Mouse (Mus musculus) intestine, postnatal 0 days (tissue): ENCODE measurements around the gene Tmem131. TPM values are rescaled to one million over a fixed set of nuclear protein-coding genes. Genes with fewer than 3 reads are reported as not detected.

Source experiments
- ATAC-seq: fragments of 200-750 bp; cut with Nextera tagmentation; 2 replicates; pipeline ENCODE4 v1.8.0; 2017; ENCODE audit warnings: mild to moderate bottlenecking, moderate TSS enrichment, moderate library complexity
- H3K27ac ChIP-seq: fragments of 300-500 bp; sonication (generic); 2 replicates; pipeline ENCODE4 v1.5.1; 2014; ENCODE audit warnings: mild to moderate bottlenecking, low read depth, low read length, moderate library complexity
- H3K27me3 ChIP-seq: fragments of 300-500 bp; sonication (generic); replicated peaks from 2 replicates; pipeline ENCODE4 v1.6.1; 2014; ENCODE audit warnings: low read length, mixed read lengths; ENCODE audit not compliant: control insufficient read depth, insufficient read depth
- H3K36me3 ChIP-seq: fragments of 300-500 bp; sonication (generic); 2 replicates; pipeline ENCODE4 v1.6.1; 2014; ENCODE audit warnings: mild to moderate bottlenecking, moderate library complexity; ENCODE audit not compliant: control insufficient read depth, insufficient read depth
- H3K4me1 ChIP-seq: fragments of 300-500 bp; sonication (generic); replicated peaks from 2 replicates; pipeline ENCODE4 v1.6.1; 2014; ENCODE audit warnings: antibody characterized with exemption, low read length, mixed read lengths; ENCODE audit not compliant: control insufficient read depth, insufficient read depth
- H3K4me2 ChIP-seq: fragments of 300-500 bp; sonication (generic); replicated peaks from 2 replicates; pipeline ENCODE4 v1.6.1; 2014; ENCODE audit warnings: low read depth, mild to moderate bottlenecking, moderate library complexity
- H3K4me3 ChIP-seq: fragments of 300-500 bp; sonication (generic); 2 replicates; pipeline ENCODE4 v1.5.1; 2014; ENCODE audit warnings: low read depth, low read length
- H3K9ac ChIP-seq: fragments of 300-500 bp; sonication (generic); 2 replicates; pipeline ENCODE4 v1.6.1; 2014; ENCODE audit warnings: mild to moderate bottlenecking, low read depth, low read length
- H3K9me3 ChIP-seq: fragments of 300-500 bp; sonication (generic); 2 replicates; pipeline ENCODE4 v1.6.1; 2016; ENCODE audit warnings: mixed run types; ENCODE audit not compliant: control insufficient read depth
- CTCF ChIP-seq: sonication (generic); IDR thresholded peaks from 2 replicates; pipeline ENCODE4 v1.5.1; 2016; ENCODE audit warnings: low read depth, mild to moderate bottlenecking, control low read depth, antibody characterized with exemption, moderate library complexity
- WGBS: fragments of 180-500 bp; shearing (Covaris S2); extraction: QIAGEN DNeasy Blood & Tissue Kit; methylation state at CpG from one replicate; pipeline ENCODE4 v1.1.7; 2014; 5-methylcytosine and 5-hydroxymethylcytosine counted together
- polyA plus RNA-seq: library from polyadenylated mRNA; unstranded; fragments of >200 nt; fragmentation: Nextera tagmentation; extraction: Ambion mirVana; gene quantifications from 2 replicates; pipeline ENCODE4 v1.2.1, GENCODE M21; 2015

Gene Tmem131
- polyA plus RNA-seq, 1 experiment from 2014 or later = 10.6 TPM

- Histone ChIP-seq H3K36me3 (no peaks in the 10 kb centered on the region; the same call in 1 of the 2 replicates), H3K9me3 (no peaks in the 10 kb centered on the region), H3K4me3 (no peak overlapping the region), H3K9ac (no peak overlapping the region), H3K27ac (no peak overlapping the region), H3K27me3 (no peaks in the 10 kb centered on the region), H3K4me1 (no peaks in the 10 kb centered on the region; the same call in 1 of the 2 replicates), H3K4me2 (no peak overlapping the region)
- WGBS = 17% methylated on average over 1 of the region's 1 CpGs
- ATAC-seq = no peak
- TF ChIP-seq CTCF = no peak
These were observed 82.6 kb downstream of the Tmem131 start for GRCm38 (mm10) chr1:36860876-36861275.

DNA sequence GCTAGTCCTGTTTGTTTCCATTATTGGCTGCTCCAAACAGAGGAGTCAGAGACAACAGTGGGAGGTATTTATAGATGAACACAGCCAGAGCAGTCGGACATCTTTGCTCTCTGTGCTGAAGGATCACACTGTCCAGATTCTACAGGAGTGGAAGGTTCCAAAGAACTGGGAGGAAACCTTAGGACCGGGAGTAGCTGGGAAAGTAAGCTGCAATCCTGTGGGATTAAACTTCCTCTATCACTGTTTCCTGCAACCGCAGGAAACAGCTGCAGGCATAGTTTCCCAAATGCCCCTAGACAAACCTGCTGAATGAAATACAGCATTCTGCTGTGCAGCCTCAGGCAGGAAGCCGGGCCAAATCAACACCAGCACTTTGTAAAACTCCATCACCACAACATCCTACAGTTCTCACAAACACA, 83.0 kb downstream of the Tmem131 start:
- Histone ChIP-seq H3K4me2 (no peak overlapping the region), H3K9ac (no peak overlapping the region), H3K27ac (no peak overlapping the region), H3K27me3 (no peaks in the 10 kb centered on the region), H3K4me1 (no peaks in the 10 kb centered on the region; the same call in 1 of the 2 replicates), H3K4me3 (no peak overlapping the region), H3K9me3 (no peaks in the 10 kb centered on the region), H3K36me3 (no peaks in the 10 kb centered on the region; the same call in 1 of the 2 replicates)
- WGBS = 48% methylated on average over 4 of the region's 4 CpGs
- ATAC-seq = no peak
- TF ChIP-seq CTCF = no peak

GRCm38 (mm10) chr1:36857081-36857480, 86.4 kb downstream of the Tmem131 start:
- Histone ChIP-seq H3K36me3 (no peaks in the 10 kb centered on the region; the same call in 1 of the 2 replicates), H3K27me3 (no peaks in the 10 kb centered on the region), H3K27ac (0 out of 2 replicates have a peak overlapping the region, but pooled peaks have one; percentile 21), H3K4me1 (no peaks in the 10 kb centered on the region; the same call in 1 of the 2 replicates), H3K9me3 (no peaks in the 10 kb centered on the region), H3K4me2 (no peak overlapping the region), H3K4me3 (no peak overlapping the region), H3K9ac (no peak overlapping the region)
- ATAC-seq = no peak
- no peak for TF ChIP-seq CTCF
- WGBS = 86% methylated on average over 6 of the region's 6 CpGs

- TF ChIP-seq CTCF = no peak
- no peak for ATAC-seq
- H3K4me2 ChIP-seq = no peak overlapping the region
- no peak overlapping the region for H3K9ac ChIP-seq
- H3K4me3 ChIP-seq = no peak overlapping the region
- H3K9me3 ChIP-seq = no peaks in the 10 kb centered on the region
- no peaks in the 10 kb centered on the region for H3K36me3 ChIP-seq
- H3K27ac ChIP-seq = no peak overlapping the region; the same call in 1 of the 2 replicates
- 82% methylated on average over 10 of the region's 10 CpGs for WGBS
- no peaks in the 10 kb centered on the region for H3K27me3 ChIP-seq
- H3K4me1 ChIP-seq = no peaks in the 10 kb centered on the region
These were observed 89.2 kb downstream of the Tmem131 start for GRCm38 (mm10) chr1:36854198-36854765.

DNA sequence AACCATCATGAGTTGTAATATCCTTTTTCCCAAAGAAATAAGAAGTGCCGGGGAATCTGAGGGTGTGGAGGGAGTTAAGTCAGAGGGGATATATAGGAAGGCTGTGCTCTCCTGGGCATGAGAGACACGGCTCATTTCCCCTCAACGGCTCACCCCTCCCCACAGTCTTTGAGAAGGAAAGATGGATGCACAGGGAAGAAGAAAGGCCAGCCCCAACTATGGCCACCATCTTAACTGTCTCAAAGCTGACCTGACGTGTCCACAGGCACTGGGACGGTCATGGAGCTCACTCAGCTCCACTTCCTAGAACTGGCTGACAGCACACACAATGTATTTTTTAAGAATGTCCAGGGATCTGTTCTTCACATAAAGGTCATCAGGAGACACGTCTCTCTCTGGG, 91.4 kb downstream of the Tmem131 start:
- Histone ChIP-seq H3K9me3 (no peaks in the 10 kb centered on the region), H3K27ac (no peak overlapping the region), H3K36me3 (no peaks in the 10 kb centered on the region), H3K4me3 (no peak overlapping the region), H3K4me1 (no peaks in the 10 kb centered on the region), H3K27me3 (no peaks in the 10 kb centered on the region), H3K4me2 (no peak overlapping the region), H3K9ac (no peak overlapping the region)
- no peak for ATAC-seq
- WGBS = 82% methylated on average over 6 of the region's 6 CpGs
- TF ChIP-seq CTCF = no peak

- Histone ChIP-seq H3K9me3 (no peaks in the 10 kb centered on the region), H3K27ac (no peak overlapping the region), H3K36me3 (no peaks in the 10 kb centered on the region), H3K9ac (no peak overlapping the region), H3K4me1 (no peaks in the 10 kb centered on the region), H3K4me2 (no peak overlapping the region), H3K27me3 (no peaks in the 10 kb centered on the region), H3K4me3 (no peak overlapping the region)
- 80% methylated on average over 4 of the region's 4 CpGs for WGBS
- TF ChIP-seq CTCF = no peak
- ATAC-seq = no peak
These were observed 92.1 kb downstream of the Tmem131 start for GRCm38 (mm10) chr1:36851392-36851791.
